Mouse (Mus musculus): ENCODE data around the gene Znrd1. TPM values are rescaled to one million over a fixed set of nuclear protein-coding genes. Genes with fewer than 3 reads are reported as not detected.

The Znrd1 gene
- total RNA-seq, 2 experiments from 2014 or later: 32.1 to 33.5 TPM

DNA sequence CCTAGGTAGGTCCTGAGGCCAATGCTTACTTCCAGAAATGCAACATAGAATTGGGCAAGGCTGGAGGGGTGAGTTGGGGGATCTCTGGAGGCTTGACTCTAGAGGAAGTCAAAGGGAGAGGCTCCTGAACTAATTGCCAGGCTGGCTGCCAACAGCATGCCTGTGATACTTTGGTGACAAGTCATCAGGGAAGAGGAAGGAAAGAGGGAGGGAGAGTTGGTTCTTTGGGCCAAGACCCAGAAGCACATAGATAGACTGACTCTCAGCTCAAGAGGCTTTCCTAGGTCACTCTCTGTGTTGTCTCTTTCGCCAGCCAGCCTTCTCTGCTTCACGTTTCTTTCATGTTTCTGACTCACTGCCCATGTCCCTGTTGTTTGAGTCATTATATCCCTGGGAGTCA lies 26.6 kb downstream of the Znrd1 start:
- intact Hi-C loops (cut with DNase I): no loop called here
- no peak for DNase-seq (ENCODE audit: low spot score in 2 of 2)

DNA sequence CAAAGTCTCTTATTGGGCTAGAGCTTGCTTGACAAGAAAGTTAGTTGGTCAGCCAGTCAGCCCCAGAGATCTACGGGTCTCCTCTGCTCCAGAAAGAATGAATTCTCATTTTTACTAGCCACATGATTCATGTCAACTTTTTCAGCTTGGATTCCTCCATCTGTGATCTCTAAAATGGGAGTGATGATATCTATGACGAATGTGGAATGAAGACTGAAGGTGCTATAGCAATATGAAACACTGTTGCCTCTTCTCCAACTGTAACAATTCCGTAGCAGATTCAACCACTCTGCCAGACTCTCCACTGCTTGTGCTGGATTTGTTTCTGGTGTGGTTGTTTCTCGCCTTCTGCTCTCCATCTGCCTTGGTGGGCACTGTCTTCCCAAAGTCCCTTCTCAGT lies 27.2 kb downstream of the Znrd1 start:
- peak in 1 of 2 experiments; percentile 10 for DNase-seq (ENCODE audit: low spot score in 2 of 2)
- intact Hi-C loops (cut with DNase I): no loop called here

DNA sequence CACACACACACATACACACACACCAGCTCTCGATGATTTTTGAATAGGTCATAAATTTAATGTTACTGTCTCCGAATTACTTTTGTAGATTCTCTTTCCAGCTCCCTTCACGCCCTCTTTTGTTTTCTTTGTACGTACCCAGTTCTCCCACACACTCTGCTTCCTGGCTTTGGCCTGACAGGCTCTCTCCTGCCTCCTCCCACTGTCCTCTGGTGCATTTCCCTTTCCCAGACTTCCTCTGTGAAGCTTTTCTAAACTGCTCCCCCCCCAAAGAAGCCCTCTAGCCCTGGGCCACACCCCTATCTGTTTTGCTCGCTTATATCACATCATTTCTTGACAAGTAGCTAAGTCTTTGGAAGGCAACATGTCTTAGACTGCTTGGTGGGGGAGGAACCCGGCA lies 28.1 kb downstream of the Znrd1 start:
- DNase-seq (ENCODE audit: low spot score in 2 of 2): no peak
- intact Hi-C loops (cut with DNase I): no loop called here

DNA sequence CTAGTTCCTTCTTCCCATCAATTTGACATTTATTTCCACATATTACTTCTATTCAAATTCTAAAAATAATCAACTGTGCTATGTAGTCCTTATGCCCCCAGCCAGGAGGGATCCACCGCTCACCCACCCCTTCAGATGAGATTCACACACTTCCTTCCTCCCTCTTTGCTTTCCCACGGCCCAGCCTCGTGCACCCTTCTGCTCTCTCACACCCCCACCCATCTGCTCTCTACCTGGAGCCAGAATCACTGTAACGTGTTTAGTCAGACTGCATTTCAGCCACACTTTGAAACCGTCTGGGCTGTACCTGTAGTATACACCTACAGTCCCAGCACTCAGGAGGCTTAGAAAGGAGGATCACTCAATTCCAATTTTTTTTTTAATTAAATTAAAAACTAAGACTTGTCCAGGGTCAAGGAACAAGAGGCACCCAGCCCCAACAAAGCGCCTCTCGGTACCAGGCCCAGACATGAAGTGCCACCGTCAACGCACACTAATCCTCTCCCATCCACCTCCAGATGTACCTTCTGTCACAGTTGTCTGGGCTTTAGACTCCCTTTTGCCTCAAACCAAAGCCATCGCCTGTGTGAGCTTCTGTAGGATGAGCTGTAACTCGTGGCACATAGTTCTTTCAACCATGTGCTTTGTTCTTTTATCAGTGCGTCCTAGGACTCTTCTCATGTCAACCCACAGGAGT lies 29.0 kb downstream of the Znrd1 start:
- intact Hi-C loops (cut with DNase I): no loop called here
- peak; percentile 25 to 32 for DNase-seq (ENCODE audit: low spot score in 2 of 2)

DNA sequence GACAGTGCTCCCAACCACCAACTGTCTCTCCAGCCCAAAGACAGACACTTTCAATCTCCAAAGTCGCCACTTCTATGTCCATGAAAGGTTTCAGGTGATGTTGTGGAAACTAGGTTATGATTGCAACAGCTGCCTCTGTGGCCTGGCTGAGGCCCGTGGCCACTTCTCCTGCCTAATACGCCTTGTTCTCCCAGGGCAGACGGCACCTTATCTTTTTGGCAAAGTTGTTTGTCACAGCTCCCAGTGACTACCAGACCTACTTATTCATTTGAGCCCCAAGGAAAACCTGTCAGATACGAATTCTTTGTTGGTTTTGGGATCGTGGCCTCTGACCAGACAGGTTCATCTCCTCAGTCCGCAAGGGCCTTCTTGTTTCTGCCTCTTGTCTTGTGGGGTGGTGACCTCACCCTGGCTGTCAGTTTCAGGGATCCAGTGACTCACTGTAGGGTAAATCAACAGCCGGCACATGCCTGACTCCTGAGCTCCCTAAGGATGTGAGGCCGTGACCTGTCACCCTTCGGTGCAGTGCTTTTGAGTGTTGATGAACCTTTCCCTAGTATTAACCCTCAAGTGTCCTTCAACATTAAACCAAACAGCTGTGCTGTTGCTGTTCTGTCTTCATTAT lies 30.8 kb downstream of the Znrd1 start:
- intact Hi-C loops (cut with DNase I): no loop called here
- DNase-seq (ENCODE audit: low spot score in 2 of 2): no peak

DNA sequence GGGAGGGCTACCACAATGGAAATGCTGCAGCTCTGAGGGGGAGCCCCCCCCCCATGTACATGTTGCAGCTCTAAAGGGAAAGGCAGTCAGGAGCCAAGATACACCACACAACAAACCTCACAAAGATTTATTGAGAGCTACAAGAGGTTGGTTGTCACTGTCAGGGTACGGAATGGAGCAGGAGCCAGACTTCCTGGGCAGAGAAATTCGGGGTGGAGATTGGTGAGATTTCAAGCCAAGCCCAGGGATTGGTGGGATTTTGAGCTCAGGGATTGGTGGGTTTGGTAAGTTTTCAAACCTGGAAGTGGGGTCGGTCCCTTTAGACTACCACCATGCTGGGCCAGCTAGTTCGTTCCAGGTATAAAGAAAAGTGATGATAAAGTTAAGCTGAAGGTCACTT lies 34.9 kb downstream of the Znrd1 start:
- no peak for DNase-seq (ENCODE audit: low spot score in 2 of 2)
- intact Hi-C loops (cut with DNase I): no loop called here

DNA sequence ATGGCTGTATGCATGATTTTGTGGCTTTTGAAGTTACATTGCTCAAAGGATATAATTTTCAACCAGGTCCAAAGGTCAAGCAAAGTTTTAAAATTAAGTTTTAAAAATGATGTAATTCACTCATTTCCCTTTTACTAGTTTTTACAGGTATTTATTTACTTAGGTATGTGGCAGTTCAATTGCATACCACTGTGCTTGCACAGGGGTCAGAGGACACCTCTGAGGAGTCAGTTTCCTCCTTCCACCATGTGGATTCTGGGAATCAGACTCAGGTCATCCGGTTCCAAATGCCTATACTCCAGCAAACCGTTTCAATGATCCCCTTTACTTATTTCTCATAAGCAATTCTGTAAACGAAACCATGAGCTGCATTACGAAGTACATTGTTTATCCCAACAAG lies 35.6 kb downstream of the Znrd1 start:
- intact Hi-C loops (cut with DNase I): no loop called here
- no peak for DNase-seq (ENCODE audit: low spot score in 2 of 2)

DNA sequence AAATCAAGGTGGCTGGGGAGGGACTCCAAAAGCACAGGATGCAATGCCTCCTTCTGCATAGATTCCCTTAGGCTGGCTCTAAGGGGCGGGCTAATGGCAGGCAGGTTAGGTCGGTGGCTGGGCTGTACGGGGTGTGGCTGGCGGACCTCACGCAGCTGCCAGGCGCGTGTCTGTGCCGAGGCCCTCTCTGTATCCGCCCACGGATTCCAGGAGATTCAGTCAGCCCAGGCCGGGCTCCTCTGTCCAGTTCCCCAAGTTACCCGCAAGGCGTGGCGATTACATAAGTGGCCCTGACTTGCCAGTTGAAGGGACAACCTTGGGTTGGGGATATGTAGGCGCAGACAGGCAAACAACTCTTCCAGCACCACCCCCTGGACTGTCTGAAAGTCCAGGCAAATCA lies 38.1 kb downstream of the Znrd1 start:
- DNase-seq (ENCODE audit: low spot score in 2 of 2): no peak
- intact Hi-C loops (cut with DNase I): no loop called here

DNA sequence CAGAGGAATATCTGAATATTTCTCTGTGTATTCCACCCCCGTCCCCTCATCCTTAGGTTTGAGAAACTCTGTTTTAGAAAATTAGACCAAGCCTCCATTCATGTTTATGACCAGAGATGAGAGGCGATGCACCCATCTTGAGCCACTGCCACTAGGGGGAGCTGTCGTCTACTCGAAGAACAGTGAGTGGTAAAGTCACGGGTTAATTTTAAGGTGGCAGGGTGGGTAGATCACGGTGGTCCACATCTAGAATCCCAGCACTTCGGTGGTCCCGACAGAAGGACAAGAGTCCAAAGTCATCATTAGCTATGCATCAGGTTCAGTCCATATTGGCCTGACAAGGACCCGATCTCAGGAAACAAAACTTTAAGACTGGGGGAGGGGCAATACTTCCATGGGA lies 43.3 kb downstream of the Znrd1 start:
- intact Hi-C loops (cut with DNase I): loop anchor here (5.0 kb wide), 2 partner anchors 132 to 287 kb away; partner anchors contain the start of genes Gabbr1 and Olfr94
- DNase-seq (ENCODE audit: low spot score in 2 of 2): peak; percentile 32 to 49

DNA sequence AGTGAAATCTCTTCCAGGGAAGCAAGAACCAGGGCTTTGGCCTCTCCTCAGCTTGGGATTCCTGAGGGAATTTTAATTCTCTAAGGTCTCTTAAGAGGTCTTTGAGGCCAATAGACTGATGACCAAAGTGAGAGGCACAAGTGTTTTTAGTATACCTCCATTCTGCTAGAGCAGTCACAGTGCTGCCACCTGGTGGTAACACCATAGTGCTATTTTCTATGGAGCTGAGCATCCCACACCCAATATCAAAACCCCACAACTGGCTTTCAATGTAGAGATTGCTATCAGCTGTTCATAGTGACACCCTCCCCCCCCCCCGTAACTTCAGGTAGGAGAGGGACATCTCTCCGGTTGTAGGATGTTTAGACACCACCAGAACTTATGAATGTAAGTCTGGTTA lies 44.3 kb downstream of the Znrd1 start:
- peak; percentile 51 to 67 for DNase-seq (ENCODE audit: low spot score in 2 of 2)
- intact Hi-C loops (cut with DNase I): no loop called here

DNA sequence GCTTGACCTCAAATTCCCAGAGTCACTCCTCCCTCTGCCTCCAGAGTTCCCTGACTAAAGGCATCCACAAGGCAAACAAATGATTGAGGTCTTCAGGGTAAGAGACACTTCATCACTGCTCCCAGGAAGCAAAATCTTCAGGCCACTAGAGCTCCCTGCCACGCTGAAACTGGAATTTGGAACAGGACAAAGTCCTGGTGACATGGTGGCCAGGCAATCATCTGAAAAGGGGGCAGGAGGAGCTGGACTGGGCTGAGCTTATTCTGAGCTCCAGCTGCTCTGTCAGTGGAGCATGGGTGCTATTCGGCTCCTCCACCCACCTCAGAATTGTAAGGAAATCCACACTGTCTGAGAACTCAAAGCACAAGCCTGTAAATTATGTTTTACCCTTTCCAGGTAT lies 46.3 kb downstream of the Znrd1 start:
- intact Hi-C loops (cut with DNase I): no loop called here
- DNase-seq (ENCODE audit: low spot score in 2 of 2): no peak

DNA sequence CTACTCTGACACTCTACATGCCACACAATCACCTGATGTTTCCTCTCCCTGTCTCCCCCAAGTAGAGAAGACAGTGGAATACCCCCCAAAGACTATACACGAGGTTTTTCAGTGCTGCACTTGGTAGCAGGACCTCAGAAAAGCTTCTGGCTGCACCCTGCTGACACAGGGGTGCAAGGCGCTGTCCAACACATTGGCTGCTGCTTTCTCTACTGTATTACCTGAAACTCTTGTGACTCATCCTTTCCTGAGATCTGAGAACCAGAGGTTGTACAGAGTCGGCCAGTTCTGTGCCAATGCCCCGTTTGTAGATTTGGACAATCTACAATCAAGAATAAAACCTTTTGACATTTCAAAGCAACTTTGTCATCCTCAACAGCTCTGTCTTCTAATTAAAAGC lies 48.6 kb downstream of the Znrd1 start:
- intact Hi-C loops (cut with DNase I): no loop called here
- no peak for DNase-seq (ENCODE audit: low spot score in 2 of 2)

DNA sequence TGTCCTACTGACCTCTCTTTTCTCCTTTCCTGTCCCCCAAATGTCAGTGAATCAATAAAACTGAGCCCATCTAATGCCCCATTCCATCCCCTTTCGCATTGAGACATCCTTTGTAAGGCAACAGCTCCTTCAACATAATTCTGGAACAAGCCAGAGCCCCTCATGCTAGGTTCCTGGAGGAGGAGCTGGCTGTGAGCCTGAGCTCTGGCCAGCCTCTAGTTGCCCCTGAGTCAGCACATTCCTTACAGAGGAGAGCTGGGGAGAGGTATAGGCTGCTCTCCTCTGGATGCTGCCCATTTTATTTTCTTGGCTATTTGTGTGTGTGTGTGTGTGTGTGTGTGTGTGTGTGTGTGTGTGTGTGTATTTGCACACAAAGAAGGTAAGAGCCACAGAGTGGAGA lies 50.1 kb downstream of the Znrd1 start:
- intact Hi-C loops (cut with DNase I): no loop called here
- no peak for DNase-seq (ENCODE audit: low spot score in 2 of 2)

Other genes starting within 250 kb of the Znrd1 start
- not detected for gene H2-M10.5, start 185.6 kb downstream of the Znrd1 start, total RNA-seq (2021)
- gene H2-M10.6, start 146.4 kb downstream of the Znrd1 start, total RNA-seq (2021): not detected
- gene Trim26, start 121.4 kb downstream of the Znrd1 start, total RNA-seq (2021): 10 to 100 TPM; 18.1 to 20.4 TPM
- gene Trim15, start 91.3 kb downstream of the Znrd1 start, total RNA-seq (2021): not detected
- gene Trim10, start 89.0 kb downstream of the Znrd1 start, total RNA-seq (2021): not detected
- not detected for gene Trim40, start 68.4 kb downstream of the Znrd1 start, total RNA-seq (2021)
- gene Trim31, start 60.4 kb downstream of the Znrd1 start, total RNA-seq (2021): not detected
- gene Rnf39, start 15.6 kb downstream of the Znrd1 start, total RNA-seq (2021): 1 to 10 TPM; 7.1 to 9.9 TPM
- gene Ppp1r11, start 6.8 kb downstream of the Znrd1 start, total RNA-seq (2021): 100 to 1,000 TPM; 126 to 130 TPM
- gene Znrd1as, start within 50 bp of the Znrd1 start, total RNA-seq (2021): 1 to 10 TPM; 3.6 to 3.8 TPM
- gene 2410137M14Rik, start 22.7 kb upstream of the Znrd1 start, total RNA-seq (2021): not detected
- 1 to 10 TPM in 1 of 2 experiments, under 1 TPM in 1; 0.69 to 1.2 TPM for gene H2-M5, start 31.0 kb upstream of the Znrd1 start, total RNA-seq (2021)
- 10 to 100 TPM; 11.5 to 20.4 TPM for gene Zfp57, start 42.6 kb upstream of the Znrd1 start, total RNA-seq (2021)
- gene Mog, start 64.8 kb upstream of the Znrd1 start, total RNA-seq (2021): 10 to 100 TPM; 48.3 to 87.0 TPM
- gene Gabbr1, start 87.4 kb upstream of the Znrd1 start, total RNA-seq (2021): 100 to 1,000 TPM; 679 to 696 TPM
- not detected for gene Olfr90, start 129.9 kb upstream of the Znrd1 start, total RNA-seq (2021)
- gene Olfr91, start 139.7 kb upstream of the Znrd1 start, total RNA-seq (2021): not detected
- gene Olfr92, start 161.5 kb upstream of the Znrd1 start, total RNA-seq (2021): not detected
- gene Olfr93, start 202.9 kb upstream of the Znrd1 start, total RNA-seq (2021): not detected
- not detected for gene Ubd, start 235.3 kb upstream of the Znrd1 start, total RNA-seq (2021)
- gene Olfr94, start 242.4 kb upstream of the Znrd1 start, total RNA-seq (2021): not detected